Mouse (Mus musculus) adrenal gland, postnatal 0 days (tissue): ENCODE measurements around the gene App. TPM values are rescaled to one million over a fixed set of nuclear protein-coding genes. Genes with fewer than 3 reads are reported as not detected.

Experiments
- polyA plus RNA-seq: library from polyadenylated mRNA; unstranded; fragments of >200 nt; fragmentation: Nextera tagmentation; extraction: Ambion mirVana; gene quantifications from 2 replicates; pipeline ENCODE4 v1.2.1, GENCODE M21; 2015

Gene App
- 215 and 225 TPM in 2 replicates for polyA plus RNA-seq

GRCm38 (mm10) chr16:85173373-85174081 is at the start of gene App:
TSS of gene App (minus strand) at chr16:85173766.

